Mouse (Mus musculus): ENCODE measurements around the gene Lce3b. TPM values are rescaled to one million over a fixed set of nuclear protein-coding genes. Genes with fewer than 3 reads are reported as not detected.

Lce3b gene
- total RNA-seq (2023): not detected in 4 replicates

DNA sequence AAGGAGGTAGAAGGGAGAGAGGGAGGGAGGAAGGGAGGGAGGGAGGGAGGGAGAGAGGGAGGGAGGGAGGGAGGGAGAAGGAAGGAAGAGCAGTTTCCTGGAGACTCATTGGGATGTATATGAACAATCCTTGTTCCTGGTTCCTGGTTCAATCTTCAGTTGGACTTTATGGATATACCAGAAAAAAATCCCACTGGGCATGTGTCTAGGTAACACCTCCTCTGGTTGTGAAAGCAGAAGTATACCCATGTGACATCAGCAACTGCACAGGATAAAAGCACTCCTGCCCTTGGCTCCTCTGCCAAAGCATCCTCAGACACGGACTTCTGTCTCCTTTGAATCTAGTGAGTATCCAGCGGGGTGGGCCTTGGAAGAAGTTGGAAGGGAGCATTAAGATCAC is at the start of gene Lce3b:
Gene Lce3b (plus strand): TSS at position 301 of the 400 bp plus-strand sequence.

DNA sequence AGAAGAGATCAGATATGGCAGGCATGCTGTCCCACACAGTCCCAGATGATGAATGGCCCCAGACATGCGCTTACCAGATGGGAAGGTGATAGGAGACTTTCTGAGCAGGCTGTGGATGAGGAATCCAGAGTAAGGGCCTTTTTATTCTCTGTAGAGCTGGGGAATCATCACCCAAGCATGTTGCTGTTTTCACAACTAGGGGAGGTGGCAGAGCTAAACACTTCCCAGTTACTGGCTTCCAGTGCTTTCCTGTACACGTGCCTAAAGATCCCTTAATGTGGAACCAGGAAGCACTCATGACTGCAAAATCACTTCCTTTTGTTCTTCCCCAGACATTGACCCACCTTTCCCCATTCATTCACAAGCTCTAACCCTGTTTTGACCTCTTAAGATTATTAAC is 6.6 kb upstream of the Lce3b start, which contains the start of gene Lce3a:
Gene Lce3a (minus strand): TSS at position 101 of the 400 bp plus-strand sequence.

DNA sequence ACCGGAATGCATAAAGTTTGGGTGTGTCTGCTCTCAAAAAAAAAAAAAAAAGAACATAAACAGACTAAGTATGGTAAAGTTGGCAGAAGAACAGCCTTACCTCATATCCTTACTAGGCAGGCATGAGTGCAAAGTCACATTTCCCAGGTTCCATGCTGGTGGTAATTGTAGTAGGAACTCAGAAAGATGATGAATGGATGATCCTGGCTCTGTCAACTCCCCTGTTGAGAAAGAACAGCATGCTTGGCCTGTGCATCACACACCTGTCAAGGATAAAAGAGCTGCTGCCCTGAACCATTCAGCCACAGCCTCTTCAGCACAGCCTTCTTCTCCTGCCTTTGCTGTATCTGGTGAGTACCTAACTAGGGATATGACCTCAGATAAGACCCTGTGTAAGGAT is 11.4 kb downstream of the Lce3b start, which contains the start of gene Lce3c:
Gene Lce3c (plus strand): TSS at position 301 of the 400 bp plus-strand sequence.

DNA sequence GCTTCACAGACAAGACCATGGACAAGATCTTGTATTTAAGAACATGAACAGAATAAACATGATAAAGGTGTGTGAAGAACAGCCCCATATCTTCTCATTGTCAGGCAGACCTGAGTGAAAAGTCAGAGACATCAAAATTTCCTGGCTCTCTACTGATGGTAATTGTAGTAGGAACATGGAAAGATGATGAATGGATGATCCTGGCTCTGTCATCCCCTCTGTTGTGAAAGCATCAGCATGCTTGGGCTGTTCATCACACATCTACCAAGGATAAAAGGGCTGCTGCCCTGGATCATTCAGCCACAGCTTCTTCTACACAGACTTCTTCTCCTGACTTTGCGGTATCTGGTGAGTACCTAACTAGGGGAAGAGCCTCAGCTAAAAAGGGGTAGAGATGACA is 24.3 kb downstream of the Lce3b start, which contains the start of gene Lce3d:
Gene Lce3d (plus strand): TSS at position 301 of the 400 bp plus-strand sequence.

DNA sequence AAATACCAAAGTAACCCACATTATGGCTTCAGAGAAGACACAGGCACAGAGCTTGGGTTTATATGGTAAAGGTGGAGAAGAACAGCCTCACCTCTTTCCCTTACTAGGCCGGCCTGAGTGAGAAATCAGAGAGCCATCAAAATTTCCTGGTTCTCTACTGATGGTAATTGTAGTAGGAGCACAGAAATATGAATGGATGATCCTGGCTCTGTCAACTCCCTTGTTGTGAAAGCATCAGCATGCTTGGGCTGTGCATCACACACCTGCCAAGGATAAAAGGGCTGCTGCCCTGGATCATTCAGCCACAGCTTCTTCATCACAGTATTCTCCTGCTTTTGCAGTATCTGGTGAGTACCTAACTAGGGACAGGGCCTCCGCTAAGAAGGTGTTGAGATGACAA is 34.0 kb downstream of the Lce3b start, which contains the start of gene Lce3e:
Gene Lce3e (plus strand): TSS at position 301 of the 400 bp plus-strand sequence.

Other genes starting within 250 kb of the Lce3b start
- not detected in 4 replicates for gene Lce1d, start 245.8 kb upstream of the Lce3b start, total RNA-seq (2023)
- not detected in 4 replicates for gene Lce1e, start 223.9 kb upstream of the Lce3b start, total RNA-seq (2023)
- not detected in 4 replicates for gene Lce1f, start 212.6 kb upstream of the Lce3b start, total RNA-seq (2023)
- gene Gm38119, start 193.9 kb upstream of the Lce3b start, total RNA-seq (2023): not detected in 4 replicates
- gene Lce1g, start 180.6 kb upstream of the Lce3b start, total RNA-seq (2023): not detected in 4 replicates
- not detected in 4 replicates for gene Lce1h, start 167.9 kb upstream of the Lce3b start, total RNA-seq (2023)
- gene Lce1i, start 154.1 kb upstream of the Lce3b start, total RNA-seq (2023): not detected in 4 replicates
- gene Lce1j, start 142.5 kb upstream of the Lce3b start, total RNA-seq (2023): not detected in 4 replicates
- not detected in 4 replicates for gene Lce1k, start 125.1 kb upstream of the Lce3b start, total RNA-seq (2023)
- not detected in 4 replicates for gene Kprp, start 105.7 kb upstream of the Lce3b start, total RNA-seq (2023)
- gene Lce1l, start 81.7 kb upstream of the Lce3b start, total RNA-seq (2023): not detected in 4 replicates
- not detected in 4 replicates for gene 2310050C09Rik, start 62.8 kb upstream of the Lce3b start, total RNA-seq (2023)
- not detected in 4 replicates for gene Lce3a, start 6.7 kb upstream of the Lce3b start, total RNA-seq (2023)
- gene Lce3c, start 11.5 kb downstream of the Lce3b start, total RNA-seq (2023): not detected in 4 replicates
- not detected in 4 replicates for gene Lce3d, start 24.4 kb downstream of the Lce3b start, total RNA-seq (2023)
- gene Lce3e, start 34.1 kb downstream of the Lce3b start, total RNA-seq (2023): not detected in 4 replicates
- gene Lce3f, start 59.2 kb downstream of the Lce3b start, total RNA-seq (2023): not detected in 4 replicates
- gene Crct1, start 82.7 kb downstream of the Lce3b start, total RNA-seq (2023): not detected in 4 replicates
- gene Lce1m, start 86.1 kb downstream of the Lce3b start, total RNA-seq (2023): not detected in 4 replicates
- not detected in 4 replicates for gene Gm4858, start 135.8 kb downstream of the Lce3b start, total RNA-seq (2023)
- gene Crnn, start 211.8 kb downstream of the Lce3b start, total RNA-seq (2023): not detected in 4 replicates

Data from B cell, adult 62 days (primary cell).